Mouse (Mus musculus) intestine, postnatal 0 days (tissue): ENCODE results near the gene Pin4. TPM values are rescaled to one million over a fixed set of nuclear protein-coding genes. Genes with fewer than 3 reads are reported as not detected.

Experiments
- ATAC-seq: fragments of 200-750 bp; cut with Nextera tagmentation; 2 replicates; pipeline ENCODE4 v1.8.0; 2017; ENCODE audit warnings: mild to moderate bottlenecking, moderate TSS enrichment, moderate library complexity
- H3K27ac ChIP-seq: fragments of 300-500 bp; sonication (generic); 2 replicates; pipeline ENCODE4 v1.5.1; 2014; ENCODE audit warnings: mild to moderate bottlenecking, low read depth, low read length, moderate library complexity
- H3K27me3 ChIP-seq: fragments of 300-500 bp; sonication (generic); replicated peaks from 2 replicates; pipeline ENCODE4 v1.6.1; 2014; ENCODE audit warnings: low read length, mixed read lengths; ENCODE audit not compliant: control insufficient read depth, insufficient read depth
- H3K36me3 ChIP-seq: fragments of 300-500 bp; sonication (generic); 2 replicates; pipeline ENCODE4 v1.6.1; 2014; ENCODE audit warnings: mild to moderate bottlenecking, moderate library complexity; ENCODE audit not compliant: control insufficient read depth, insufficient read depth
- H3K4me1 ChIP-seq: fragments of 300-500 bp; sonication (generic); replicated peaks from 2 replicates; pipeline ENCODE4 v1.6.1; 2014; ENCODE audit warnings: antibody characterized with exemption, low read length, mixed read lengths; ENCODE audit not compliant: control insufficient read depth, insufficient read depth
- H3K4me2 ChIP-seq: fragments of 300-500 bp; sonication (generic); replicated peaks from 2 replicates; pipeline ENCODE4 v1.6.1; 2014; ENCODE audit warnings: low read depth, mild to moderate bottlenecking, moderate library complexity
- H3K4me3 ChIP-seq: fragments of 300-500 bp; sonication (generic); 2 replicates; pipeline ENCODE4 v1.5.1; 2014; ENCODE audit warnings: low read depth, low read length
- H3K9ac ChIP-seq: fragments of 300-500 bp; sonication (generic); 2 replicates; pipeline ENCODE4 v1.6.1; 2014; ENCODE audit warnings: mild to moderate bottlenecking, low read depth, low read length
- H3K9me3 ChIP-seq: fragments of 300-500 bp; sonication (generic); 2 replicates; pipeline ENCODE4 v1.6.1; 2016; ENCODE audit warnings: mixed run types; ENCODE audit not compliant: control insufficient read depth
- CTCF ChIP-seq: sonication (generic); IDR thresholded peaks from 2 replicates; pipeline ENCODE4 v1.5.1; 2016; ENCODE audit warnings: low read depth, mild to moderate bottlenecking, control low read depth, antibody characterized with exemption, moderate library complexity
- WGBS: fragments of 180-500 bp; shearing (Covaris S2); extraction: QIAGEN DNeasy Blood & Tissue Kit; methylation state at CpG from one replicate; pipeline ENCODE4 v1.1.7; 2014; 5-methylcytosine and 5-hydroxymethylcytosine counted together
- polyA plus RNA-seq: library from polyadenylated mRNA; unstranded; fragments of >200 nt; fragmentation: Nextera tagmentation; extraction: Ambion mirVana; gene quantifications from 2 replicates; pipeline ENCODE4 v1.2.1, GENCODE M21; 2015

The Pin4 gene
- polyA plus RNA-seq, 1 experiment from 2014 or later, result 61.0 TPM

DNA sequence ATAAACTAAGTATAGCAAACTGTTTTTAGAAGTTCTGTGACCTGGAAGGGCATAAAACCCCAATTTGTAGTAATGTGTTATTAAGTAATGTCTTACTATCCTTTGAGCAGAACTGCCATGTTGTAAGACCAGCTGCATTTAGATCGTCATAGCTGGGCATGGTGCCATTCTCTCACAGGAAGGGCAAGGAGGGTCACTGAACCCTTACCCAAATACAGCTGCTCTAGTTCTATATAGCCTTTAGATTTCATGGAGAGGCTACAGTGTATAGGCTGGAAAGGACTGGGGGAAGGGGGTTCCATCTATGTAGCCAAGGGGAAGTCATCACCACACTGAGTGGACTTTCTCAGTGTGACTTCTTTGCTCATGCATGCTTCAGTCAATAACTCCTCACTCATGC is 21.9 kb downstream of the Pin4 start:
- Histone ChIP-seq H3K36me3 (peaks cover 3% of the 10 kb centered on the region; the same call in 1 of the 2 replicates), H3K27ac (no peak overlapping the region), H3K4me2 (no peak overlapping the region), H3K27me3 (no peaks in the 10 kb centered on the region), H3K4me3 (no peak overlapping the region), H3K9me3 (no peaks in the 10 kb centered on the region), H3K4me1 (no peaks in the 10 kb centered on the region), H3K9ac (no peak overlapping the region)
- TF ChIP-seq CTCF, result no peak
- ATAC-seq, result no peak
- 58% methylated on average over 1 of the region's 1 CpGs for whole genome bisulfite sequencing

DNA sequence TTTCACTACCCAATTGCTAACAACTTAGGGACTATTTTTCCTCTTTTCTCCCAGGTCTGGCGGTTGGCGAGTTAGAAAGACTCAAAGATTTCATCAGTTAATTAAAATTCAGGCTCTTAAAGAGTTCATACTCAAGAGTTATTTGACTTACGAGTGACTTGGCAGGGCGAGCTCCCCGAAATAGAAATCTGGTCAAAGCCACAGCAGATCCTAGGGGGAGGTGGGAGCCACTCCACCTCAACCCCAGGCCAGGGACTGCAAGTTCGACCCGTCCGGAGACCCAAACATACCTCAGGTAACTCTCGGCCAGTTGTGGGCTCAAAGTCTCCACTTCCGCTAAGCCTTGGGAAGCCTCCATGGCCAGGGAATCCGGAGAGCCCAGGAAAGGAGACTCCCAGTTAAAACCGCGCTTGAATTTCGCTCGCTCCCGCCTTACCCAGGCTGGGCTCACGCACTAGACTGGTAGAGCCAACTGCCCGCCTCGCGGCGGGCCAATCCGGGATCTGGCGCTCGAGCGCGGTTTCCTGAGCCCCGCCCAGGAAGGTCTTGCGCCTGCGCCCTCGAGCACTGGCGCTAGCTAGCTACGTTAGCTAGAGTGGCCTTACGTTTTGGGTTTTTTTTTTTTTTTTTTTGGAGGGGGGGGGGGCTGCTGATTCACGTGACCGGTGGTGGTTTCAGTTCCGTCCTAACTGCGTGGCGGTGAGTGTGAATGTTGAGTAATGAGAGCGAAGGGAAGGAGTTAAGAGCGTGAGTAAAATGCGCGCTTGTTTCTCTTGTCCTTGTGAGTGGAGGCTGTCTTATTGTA is 37.6 kb downstream of the Pin4 start, which contains the start of gene Ercc6l:
Ercc6l (minus strand) TSS at position 474 of the 805 bp plus-strand sequence.
- Histone ChIP-seq H3K27ac (peak within 1 kb of the TSS; percentile 65), H3K36me3 (no peaks in the 10 kb centered on the region), H3K4me2 (peak within 1 kb of the TSS; percentile 61), H3K9ac (peak within 1 kb of the TSS; percentile 45; the same call in 1 of the 2 replicates), H3K4me3 (peak within 1 kb of the TSS; percentile 47), H3K9me3 (no peaks in the 10 kb centered on the region), H3K4me1 (no peaks in the 10 kb centered on the region), H3K27me3 (no peaks in the 10 kb centered on the region)
- TF ChIP-seq CTCF, result no peak
- WGBS, result 14% methylated on average over 42 of the region's 42 CpGs
- ATAC-seq, result peak; percentile 98

DNA sequence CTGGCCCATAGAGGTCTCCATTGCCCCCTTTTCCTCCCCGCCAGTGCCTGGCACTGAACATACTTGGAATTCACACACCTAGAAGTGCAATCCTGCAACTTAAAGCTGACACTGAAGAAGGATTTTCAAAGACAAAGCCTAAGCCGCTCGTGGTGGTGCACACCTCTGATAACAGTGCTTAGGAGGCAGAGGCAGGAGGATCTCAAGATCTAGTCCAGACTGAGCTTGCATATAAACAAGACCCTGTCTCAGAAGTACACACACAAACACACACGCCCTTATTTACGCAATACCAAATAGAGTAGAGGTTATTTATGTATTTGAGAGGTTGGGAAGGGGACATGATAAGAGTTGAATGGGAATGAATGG is 38.2 kb downstream of the Pin4 start:
- Histone ChIP-seq H3K9ac (no peak overlapping the region), H3K4me1 (no peaks in the 10 kb centered on the region), H3K36me3 (no peaks in the 10 kb centered on the region), H3K4me3 (peak overlapping the region; percentile 47), H3K27me3 (no peaks in the 10 kb centered on the region), H3K9me3 (no peaks in the 10 kb centered on the region), H3K27ac (peak overlapping the region; percentile 65), H3K4me2 (peak overlapping the region; percentile 39)
- no peak for ATAC-seq
- WGBS, result 54% methylated on average over 5 of the region's 5 CpGs
- TF ChIP-seq CTCF, result peak; percentile 46

DNA sequence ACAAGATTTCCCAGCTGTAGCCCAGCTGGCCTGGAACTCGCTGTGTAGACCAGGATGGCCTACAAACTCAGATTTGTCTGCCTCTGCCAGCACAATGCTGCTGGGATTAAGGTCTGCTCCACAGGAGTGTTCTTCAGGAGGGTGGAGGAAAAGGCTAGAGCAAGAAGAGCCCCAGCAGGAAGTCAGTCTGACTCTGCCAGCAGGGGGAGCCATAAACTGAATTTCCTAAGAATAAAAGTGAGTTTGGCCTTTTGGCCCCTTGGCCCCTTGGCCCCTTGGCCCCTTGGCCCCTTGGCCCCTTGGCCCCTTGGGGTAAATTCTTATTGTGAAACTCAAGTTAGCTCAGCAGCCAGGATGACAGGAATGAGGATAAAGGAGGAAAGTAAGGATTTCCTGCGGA is 40.5 kb downstream of the Pin4 start:
- Histone ChIP-seq H3K4me3 (no peak overlapping the region), H3K4me2 (no peak overlapping the region), H3K9ac (no peak overlapping the region), H3K27me3 (no peaks in the 10 kb centered on the region), H3K4me1 (no peaks in the 10 kb centered on the region), H3K36me3 (no peaks in the 10 kb centered on the region), H3K27ac (no peak overlapping the region), H3K9me3 (no peaks in the 10 kb centered on the region)
- peak; percentile 61 for TF ChIP-seq CTCF
- ATAC-seq, result no peak
- WGBS, result 45% methylated on average over 2 of the region's 2 CpGs

DNA sequence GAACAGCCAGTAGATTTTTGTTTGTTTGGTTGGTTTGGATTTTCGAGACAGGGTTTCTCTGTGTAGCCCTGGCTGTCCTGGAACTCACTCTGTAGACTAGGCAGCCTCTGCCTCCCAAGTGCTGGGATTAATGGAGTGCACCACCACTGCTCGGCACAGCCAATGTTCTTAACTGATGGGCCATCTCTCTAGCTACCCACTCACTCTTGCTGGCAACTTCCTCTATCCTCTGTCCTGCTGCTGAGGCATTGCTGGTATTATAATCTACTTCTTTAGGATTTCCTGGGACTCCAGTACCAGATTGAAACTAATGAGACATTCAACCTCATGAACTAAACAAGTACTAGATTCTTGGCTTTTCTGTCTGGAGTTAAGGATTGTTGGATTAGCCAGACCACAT is 41.3 kb downstream of the Pin4 start:
- TF ChIP-seq CTCF, result no peak
- ATAC-seq, result no peak
- 62% methylated on average over 2 of the region's 2 CpGs for WGBS
- H3K36me3 ChIP-seq, result no peaks in the 10 kb centered on the region
- no peaks in the 10 kb centered on the region for H3K27me3 ChIP-seq
- no peak overlapping the region for H3K4me2 ChIP-seq
- no peak overlapping the region for H3K4me3 ChIP-seq
- H3K27ac ChIP-seq, result no peak overlapping the region
- H3K9ac ChIP-seq, result no peak overlapping the region
- no peaks in the 10 kb centered on the region for H3K4me1 ChIP-seq
- H3K9me3 ChIP-seq, result no peaks in the 10 kb centered on the region

DNA sequence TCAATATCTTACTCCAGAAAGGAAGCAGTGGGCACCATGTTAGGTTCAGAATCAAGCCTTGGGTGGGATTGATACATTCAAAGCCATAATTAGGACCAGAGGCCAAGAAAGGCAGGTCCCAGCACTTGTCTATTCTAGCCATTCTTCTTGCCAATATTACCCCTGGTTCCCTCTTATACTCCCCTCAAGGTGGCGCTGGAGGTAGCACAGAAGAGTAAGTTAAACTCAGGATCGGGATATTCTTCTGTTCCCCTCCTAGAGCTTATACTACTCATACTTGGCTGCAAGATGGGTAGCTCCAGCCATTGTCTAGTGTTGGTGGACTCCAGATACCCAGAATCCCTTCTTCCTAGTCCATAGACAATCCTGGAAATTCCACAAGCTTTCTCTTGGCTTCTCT is 43.8 kb downstream of the Pin4 start:
- Histone ChIP-seq H3K9ac (no peak overlapping the region), H3K4me1 (no peaks in the 10 kb centered on the region), H3K9me3 (no peaks in the 10 kb centered on the region), H3K4me3 (no peak overlapping the region), H3K4me2 (no peak overlapping the region), H3K27ac (no peak overlapping the region), H3K27me3 (no peaks in the 10 kb centered on the region), H3K36me3 (no peaks in the 10 kb centered on the region)
- WGBS, result 36% methylated on average over 2 of the region's 2 CpGs
- no peak for ATAC-seq
- TF ChIP-seq CTCF, result peak; percentile 46
